Mouse (Mus musculus) hindbrain, embryonic 14.5 days (tissue): ENCODE results near the gene 4930595D18Rik. TPM values are rescaled to one million over a fixed set of nuclear protein-coding genes. Genes with fewer than 3 reads are reported as not detected.

Experiments used
- ATAC-seq: fragments of 200-750 bp; cut with Nextera tagmentation; 2 replicates; pipeline ENCODE4 v1.8.0; 2017; ENCODE audit warnings: moderate number of reproducible peaks, mild to moderate bottlenecking, moderate TSS enrichment, moderate library complexity; ENCODE audit not compliant: low FRiP score
- DNase-seq: peaks from one replicate; pipeline ENCODE4 v3.0.0-alpha.2; 2015; ENCODE audit warnings: low spot score
- H3K27ac ChIP-seq: fragments of 300-500 bp; sonication (generic); 2 replicates; pipeline ENCODE4 v1.5.1; 2014; ENCODE audit warnings: mild to moderate bottlenecking, moderate library complexity
- H3K27me3 ChIP-seq: fragments of 300-500 bp; sonication (generic); 2 replicates; pipeline ENCODE4 v1.6.1; 2014; ENCODE audit warnings: mild to moderate bottlenecking, low read length, mixed read lengths; ENCODE audit not compliant: control insufficient read depth, insufficient read depth
- H3K36me3 ChIP-seq: fragments of 300-500 bp; sonication (generic); replicated peaks from 2 replicates; pipeline ENCODE4 v1.6.1; 2014; ENCODE audit not compliant: control insufficient read depth, insufficient read depth
- H3K4me1 ChIP-seq: fragments of 300-500 bp; sonication (generic); replicated peaks from 2 replicates; pipeline ENCODE4 v1.6.1; 2014; ENCODE audit warnings: antibody characterized with exemption, low read length, mixed read lengths; ENCODE audit not compliant: control insufficient read depth, insufficient read depth
- H3K4me2 ChIP-seq: fragments of 300-500 bp; sonication (generic); replicated peaks from 2 replicates; pipeline ENCODE4 v1.6.1; 2014; ENCODE audit warnings: mild to moderate bottlenecking, moderate library complexity
- H3K4me3 ChIP-seq: fragments of 300-500 bp; sonication (generic); replicated peaks from 2 replicates; pipeline ENCODE4 v1.5.1; 2014; ENCODE audit warnings: mild to moderate bottlenecking, low read length
- H3K9ac ChIP-seq: fragments of 300-500 bp; sonication (generic); 2 replicates; pipeline ENCODE4 v1.6.1; 2014
- H3K9me3 ChIP-seq: fragments of 300-500 bp; sonication (generic); 2 replicates; pipeline ENCODE4 v1.6.1; 2016; ENCODE audit warnings: low read length; ENCODE audit not compliant: control insufficient read depth
- WGBS: fragments of 180-500 bp; shearing (Covaris S2); extraction: QIAGEN DNeasy Blood & Tissue Kit; methylation state at CpG from one replicate; pipeline ENCODE4 v1.1.7; 2014; 5-methylcytosine and 5-hydroxymethylcytosine counted together
- polyA plus RNA-seq: library from polyadenylated mRNA; unstranded; fragments of >200 nt; fragmentation: Nextera tagmentation; extraction: Ambion mirVana; gene quantifications from 2 replicates; pipeline ENCODE4 v1.2.1, GENCODE M21; 2014

Gene 4930595D18Rik
- polyA plus RNA-seq, 1 experiment from 2014 or later: not detected

GRCm38 (mm10) chr12:111161943-111162311, 22.4 kb downstream of the 4930595D18Rik start:
- peak overlapping the region; percentile 95 for H3K27ac ChIP-seq
- peaks cover 35% of the 10 kb centered on the region for H3K4me1 ChIP-seq
- no peaks in the 10 kb centered on the region for H3K27me3 ChIP-seq
- no peaks in the 10 kb centered on the region for H3K36me3 ChIP-seq
- peak overlapping the region; percentile 62 for H3K9ac ChIP-seq
- no peak for ATAC-seq
- H3K4me2 ChIP-seq: peak overlapping the region; percentile 58
- H3K9me3 ChIP-seq: no peaks in the 10 kb centered on the region
- no peak for DNase-seq
- H3K4me3 ChIP-seq: peak overlapping the region; percentile 23; the same call in 1 of the 2 replicates
- 31% methylated on average over 7 of the region's 7 CpGs for WGBS

GRCm38 (mm10) chr12:111160871-111161270, 23.4 kb downstream of the 4930595D18Rik start:
- ATAC-seq (no peak), DNase-seq (no peak)
- Histone ChIP-seq H3K27ac (no peak overlapping the region), H3K4me2 (no peak overlapping the region), H3K27me3 (no peaks in the 10 kb centered on the region), H3K36me3 (no peaks in the 10 kb centered on the region), H3K9me3 (no peaks in the 10 kb centered on the region), H3K9ac (no peak overlapping the region), H3K4me1 (peaks cover 35% of the 10 kb centered on the region), H3K4me3 (no peak overlapping the region)
- WGBS: 91% methylated on average over 10 of the region's 10 CpGs

- 70% methylated on average over 12 of the region's 12 CpGs for WGBS
- no peak for ATAC-seq
Observed at GRCm38 (mm10) chr12:111159659-111160428, 24.4 kb downstream of the 4930595D18Rik start.

GRCm38 (mm10) chr12:111155756-111156155, 28.5 kb downstream of the 4930595D18Rik start:
- H3K9ac ChIP-seq: no peak overlapping the region
- H3K4me1 ChIP-seq: no peaks in the 10 kb centered on the region
- DNase-seq: no peak
- no peak overlapping the region for H3K4me3 ChIP-seq
- WGBS: 84% methylated on average over 1 of the region's 1 CpGs
- H3K27me3 ChIP-seq: no peaks in the 10 kb centered on the region
- no peak for ATAC-seq
- H3K9me3 ChIP-seq: no peaks in the 10 kb centered on the region
- no peak overlapping the region for H3K4me2 ChIP-seq
- H3K27ac ChIP-seq: no peak overlapping the region
- H3K36me3 ChIP-seq: no peaks in the 10 kb centered on the region

More at GRCm38 (mm10) chr12:111159659-111160428, 24.4 kb downstream of the 4930595D18Rik start:
- no peak overlapping the region for H3K4me2 ChIP-seq
- H3K9me3 ChIP-seq: no peaks in the 10 kb centered on the region
- H3K36me3 ChIP-seq: no peaks in the 10 kb centered on the region
- H3K4me3 ChIP-seq: no peak overlapping the region
- H3K27me3 ChIP-seq: no peaks in the 10 kb centered on the region
- H3K27ac ChIP-seq: no peak overlapping the region
- H3K4me1 ChIP-seq: peaks cover 29% of the 10 kb centered on the region
- no peak for DNase-seq
- H3K9ac ChIP-seq: no peak overlapping the region

- Histone ChIP-seq H3K27me3 (no peaks in the 10 kb centered on the region), H3K4me3 (no peak overlapping the region), H3K9ac (no peak overlapping the region), H3K9me3 (no peaks in the 10 kb centered on the region), H3K4me1 (no peaks in the 10 kb centered on the region), H3K27ac (no peak overlapping the region), H3K36me3 (no peaks in the 10 kb centered on the region), H3K4me2 (no peak overlapping the region)
- no peak for DNase-seq
- 93% methylated on average over 6 of the region's 6 CpGs for WGBS
- ATAC-seq: no peak
Observed at GRCm38 (mm10) chr12:111154641-111155040, 29.6 kb downstream of the 4930595D18Rik start.

GRCm38 (mm10) chr12:111153946-111154345, 30.3 kb downstream of the 4930595D18Rik start:
- 73% methylated on average over 5 of the region's 5 CpGs for WGBS
- H3K27me3 ChIP-seq: no peaks in the 10 kb centered on the region
- H3K4me2 ChIP-seq: no peak overlapping the region
- no peaks in the 10 kb centered on the region for H3K36me3 ChIP-seq
- H3K9ac ChIP-seq: no peak overlapping the region
- H3K9me3 ChIP-seq: no peaks in the 10 kb centered on the region
- ATAC-seq (no peak), DNase-seq (no peak)
- H3K27ac ChIP-seq: no peak overlapping the region
- no peak overlapping the region for H3K4me3 ChIP-seq
- H3K4me1 ChIP-seq: no peaks in the 10 kb centered on the region

- Histone ChIP-seq H3K4me3 (no peak overlapping the region), H3K9ac (no peak overlapping the region), H3K9me3 (no peaks in the 10 kb centered on the region), H3K36me3 (no peaks in the 10 kb centered on the region), H3K4me2 (no peak overlapping the region), H3K27me3 (no peaks in the 10 kb centered on the region), H3K4me1 (no peaks in the 10 kb centered on the region), H3K27ac (no peak overlapping the region)
- DNase-seq (no peak), ATAC-seq (no peak)
- 66% methylated on average over 7 of the region's 7 CpGs for WGBS
Observed at GRCm38 (mm10) chr12:111152981-111153710, 31.1 kb downstream of the 4930595D18Rik start.

GRCm38 (mm10) chr12:111152579-111152978, 31.7 kb downstream of the 4930595D18Rik start:
- Histone ChIP-seq H3K4me1 (no peaks in the 10 kb centered on the region), H3K9ac (no peak overlapping the region), H3K4me2 (no peak overlapping the region), H3K9me3 (no peaks in the 10 kb centered on the region), H3K36me3 (no peaks in the 10 kb centered on the region), H3K27ac (no peak overlapping the region), H3K27me3 (no peaks in the 10 kb centered on the region), H3K4me3 (no peak overlapping the region)
- WGBS: 83% methylated on average over 6 of the region's 6 CpGs
- DNase-seq: no peak
- no peak for ATAC-seq

GRCm38 (mm10) chr12:111151422-111152156, 32.7 kb downstream of the 4930595D18Rik start:
- Histone ChIP-seq H3K4me1 (no peaks in the 10 kb centered on the region), H3K9ac (no peak overlapping the region), H3K4me2 (no peak overlapping the region), H3K36me3 (no peaks in the 10 kb centered on the region), H3K4me3 (no peak overlapping the region), H3K27ac (no peak overlapping the region), H3K27me3 (no peaks in the 10 kb centered on the region), H3K9me3 (no peaks in the 10 kb centered on the region)
- DNase-seq: no peak
- ATAC-seq: no peak
- 84% methylated on average over 5 of the region's 5 CpGs for WGBS
